Mouse (Mus musculus) forebrain, embryonic 16.5 days (tissue): ENCODE results near the gene Evpl. TPM values are rescaled to one million over a fixed set of nuclear protein-coding genes. Genes with fewer than 3 reads are reported as not detected.

ENCODE experiments used
- ATAC-seq: fragments of 200-750 bp; cut with Nextera tagmentation; 2 replicates; pipeline ENCODE4 v1.8.0; 2017; ENCODE audit warnings: mild to moderate bottlenecking, moderate library complexity
- H3K27ac ChIP-seq: fragments of 300-500 bp; sonication (generic); 2 replicates; pipeline ENCODE4 v1.5.1; 2014; ENCODE audit warnings: low read length, control low read depth
- H3K27me3 ChIP-seq: fragments of 300-500 bp; sonication (generic); replicated peaks from 2 replicates; pipeline ENCODE4 v1.6.1; 2014; ENCODE audit warnings: low read length; ENCODE audit not compliant: control insufficient read depth, insufficient read depth
- H3K36me3 ChIP-seq: fragments of 300-500 bp; sonication (generic); 2 replicates; pipeline ENCODE4 v1.6.1; 2014; ENCODE audit not compliant: control insufficient read depth, insufficient read depth
- H3K4me1 ChIP-seq: fragments of 300-500 bp; sonication (generic); replicated peaks from 2 replicates; pipeline ENCODE4 v1.6.1; 2014; ENCODE audit warnings: low read length; ENCODE audit not compliant: control insufficient read depth, insufficient read depth
- H3K4me2 ChIP-seq: fragments of 300-500 bp; sonication (generic); 2 replicates; pipeline ENCODE4 v1.6.1; 2014; ENCODE audit warnings: mild to moderate bottlenecking, low read length, control low read depth
- H3K4me3 ChIP-seq: fragments of 300-500 bp; sonication (generic); replicated peaks from 2 replicates; pipeline ENCODE4 v1.5.1; 2014; ENCODE audit warnings: mild to moderate bottlenecking, low read length, control low read depth
- H3K9ac ChIP-seq: fragments of 300-500 bp; sonication (generic); replicated peaks from 2 replicates; pipeline ENCODE4 v1.6.1; 2014; ENCODE audit warnings: low read depth, low read length, control low read depth
- H3K9me3 ChIP-seq: fragments of 300-500 bp; sonication (generic); 2 replicates; pipeline ENCODE4 v1.6.1; 2016; ENCODE audit warnings: low read length; ENCODE audit not compliant: control insufficient read depth
- WGBS: fragments of 180-500 bp; shearing (Covaris S2); extraction: QIAGEN DNeasy Blood & Tissue Kit; methylation state at CpG from one replicate; pipeline ENCODE4 v1.1.7; 2014; 5-methylcytosine and 5-hydroxymethylcytosine counted together
- polyA plus RNA-seq: library from polyadenylated mRNA; unstranded; fragments of >200 nt; fragmentation: Nextera tagmentation; extraction: Ambion mirVana; gene quantifications from 2 replicates; pipeline ENCODE4 v1.2.1, GENCODE M21; 2015

The Evpl gene
- polyA plus RNA-seq, 1 experiment from 2014 or later: 0.39 TPM

GRCm38 (mm10) chr11:116208660-116209059 lies 29.2 kb downstream of the Evpl start:
- 76% methylated on average over 3 of the region's 3 CpGs for WGBS
- no peaks in the 10 kb centered on the region for H3K4me1 ChIP-seq
- no peaks in the 10 kb centered on the region for H3K27me3 ChIP-seq

GRCm38 (mm10) chr11:116206678-116207077 lies 31.2 kb downstream of the Evpl start:
- Histone ChIP-seq H3K9ac (no peak overlapping the region), H3K36me3 (peaks cover 6% of the 10 kb centered on the region), H3K27me3 (no peaks in the 10 kb centered on the region), H3K4me3 (no peak overlapping the region), H3K27ac (no peak overlapping the region), H3K4me1 (no peaks in the 10 kb centered on the region), H3K9me3 (no peaks in the 10 kb centered on the region), H3K4me2 (no peak overlapping the region)
- ATAC-seq: no peak
- WGBS: 86% methylated on average over 4 of the region's 4 CpGs

More at GRCm38 (mm10) chr11:116208660-116209059, 29.2 kb downstream of the Evpl start:
- Histone ChIP-seq H3K4me3 (no peak overlapping the region), H3K27ac (no peak overlapping the region), H3K4me2 (no peak overlapping the region), H3K9me3 (no peaks in the 10 kb centered on the region), H3K9ac (no peak overlapping the region), H3K36me3 (peaks cover 6% of the 10 kb centered on the region)
- ATAC-seq: no peak

- ATAC-seq: no peak
- Histone ChIP-seq H3K4me3 (no peak overlapping the region), H3K27me3 (no peaks in the 10 kb centered on the region), H3K4me2 (no peak overlapping the region), H3K4me1 (peaks cover 5% of the 10 kb centered on the region), H3K27ac (no peak overlapping the region), H3K9me3 (no peaks in the 10 kb centered on the region), H3K36me3 (peaks cover 6% of the 10 kb centered on the region), H3K9ac (no peak overlapping the region)
- WGBS: 93% methylated on average over 3 of the region's 3 CpGs
Observed at GRCm38 (mm10) chr11:116203150-116203549, 34.7 kb downstream of the Evpl start.

- Histone ChIP-seq H3K4me3 (no peak overlapping the region), H3K27ac (no peak overlapping the region), H3K4me2 (no peak overlapping the region), H3K9ac (no peak overlapping the region), H3K9me3 (no peaks in the 10 kb centered on the region), H3K27me3 (no peaks in the 10 kb centered on the region), H3K36me3 (peaks cover 5% of the 10 kb centered on the region; the same call in 1 of the 2 replicates), H3K4me1 (peaks cover 13% of the 10 kb centered on the region)
- WGBS: 90% methylated on average over 2 of the region's 2 CpGs
- ATAC-seq: no peak
Observed at GRCm38 (mm10) chr11:116201151-116201550, 36.7 kb downstream of the Evpl start.

GRCm38 (mm10) chr11:116198639-116199531 lies 39.0 kb downstream of the Evpl start, which contains the start of the genes Ten1 and Acox1:
Ten1 (plus strand) TSS chr11:116198855.
Acox1 (minus strand) TSS chr11:116199045.
- Histone ChIP-seq H3K4me1 (peaks cover 13% of the 10 kb centered on the region), H3K9ac (peak within 1 kb of the TSS; percentile 81), H3K27me3 (no peaks in the 10 kb centered on the region), H3K4me3 (peak within 1 kb of the TSS; percentile 83), H3K27ac (peak within 1 kb of the TSS; percentile 97), H3K9me3 (no peaks in the 10 kb centered on the region), H3K4me2 (peak within 1 kb of the TSS; percentile 72), H3K36me3 (peaks cover 5% of the 10 kb centered on the region; the same call in 1 of the 2 replicates)
- under 1% methylated on average over 62 of the region's 62 CpGs for WGBS
- peak; percentile 98 for ATAC-seq

GRCm38 (mm10) chr11:116198132-116198531 lies 39.7 kb downstream of the Evpl start:
- H3K9me3 ChIP-seq: no peaks in the 10 kb centered on the region
- H3K36me3 ChIP-seq: peaks cover 5% of the 10 kb centered on the region; the same call in 1 of the 2 replicates
- no peak for ATAC-seq
- H3K4me1 ChIP-seq: peaks cover 13% of the 10 kb centered on the region
- WGBS: 22% methylated on average over 13 of the region's 13 CpGs
- H3K4me3 ChIP-seq: peak overlapping the region; percentile 83
- peak overlapping the region; percentile 97 for H3K27ac ChIP-seq
- peak overlapping the region; percentile 69 for H3K4me2 ChIP-seq
- peak overlapping the region; percentile 81 for H3K9ac ChIP-seq
- H3K27me3 ChIP-seq: no peaks in the 10 kb centered on the region

- Histone ChIP-seq H3K9me3 (no peaks in the 10 kb centered on the region), H3K4me2 (peak overlapping the region; percentile 69; the same call in 1 of the 2 replicates), H3K27me3 (no peaks in the 10 kb centered on the region), H3K4me1 (peaks cover 13% of the 10 kb centered on the region), H3K27ac (no peak overlapping the region), H3K36me3 (peaks cover 5% of the 10 kb centered on the region; the same call in 1 of the 2 replicates), H3K9ac (no peak overlapping the region), H3K4me3 (no peak overlapping the region)
- no peak for ATAC-seq
- 89% methylated on average over 6 of the region's 6 CpGs for whole genome bisulfite sequencing
Observed at GRCm38 (mm10) chr11:116197584-116197906, 40.3 kb downstream of the Evpl start.

GRCm38 (mm10) chr11:116196866-116197583 lies 40.9 kb downstream of the Evpl start:
- Histone ChIP-seq H3K9ac (no peak overlapping the region), H3K27me3 (no peaks in the 10 kb centered on the region), H3K4me2 (no peak overlapping the region), H3K36me3 (peaks cover 5% of the 10 kb centered on the region; the same call in 1 of the 2 replicates), H3K4me3 (no peak overlapping the region), H3K27ac (no peak overlapping the region), H3K4me1 (peaks cover 13% of the 10 kb centered on the region), H3K9me3 (no peaks in the 10 kb centered on the region)
- WGBS: 94% methylated on average over 18 of the region's 18 CpGs
- no peak for ATAC-seq

- no peak overlapping the region for H3K4me3 ChIP-seq
- no peaks in the 10 kb centered on the region for H3K9me3 ChIP-seq
- peaks cover 6% of the 10 kb centered on the region; the same call in 1 of the 2 replicates for H3K36me3 ChIP-seq
- peaks cover 13% of the 10 kb centered on the region for H3K4me1 ChIP-seq
- H3K4me2 ChIP-seq: no peak overlapping the region
- H3K27ac ChIP-seq: no peak overlapping the region
- ATAC-seq: no peak
- 91% methylated on average over 3 of the region's 3 CpGs for WGBS
- no peaks in the 10 kb centered on the region for H3K27me3 ChIP-seq
- no peak overlapping the region for H3K9ac ChIP-seq
Observed at GRCm38 (mm10) chr11:116196336-116196735, 41.5 kb downstream of the Evpl start.
